Mouse (Mus musculus): ENCODE data around the gene Gpatch2. TPM values are rescaled to one million over a fixed set of nuclear protein-coding genes. Genes with fewer than 3 reads are reported as not detected.

Gpatch2 gene
- total RNA-seq, 2 experiments from 2014 or later: 14.2 to 20.7 TPM

- no peak for ATAC-seq (replicated peaks; ENCODE audit: low FRiP score, low TSS enrichment, poor library complexity, severe bottlenecking)
These were observed 25.0 kb downstream of the Gpatch2 start for GRCm38 (mm10) chr1:187240304-187240703.

GRCm38 (mm10) chr1:187241329-187241728 lies 26.0 kb downstream of the Gpatch2 start:
- no peak for ATAC-seq (replicated peaks; ENCODE audit: low FRiP score, low TSS enrichment, poor library complexity, severe bottlenecking)

GRCm38 (mm10) chr1:187244734-187245133 lies 29.4 kb downstream of the Gpatch2 start:
- ATAC-seq (replicated peaks; ENCODE audit: low FRiP score, low TSS enrichment, poor library complexity, severe bottlenecking): no peak

- peak; percentile 44; the same call in 1 of the 2 replicates for ATAC-seq (replicated peaks; ENCODE audit: low FRiP score, low TSS enrichment, poor library complexity, severe bottlenecking)
These were observed 35.5 kb downstream of the Gpatch2 start for GRCm38 (mm10) chr1:187250741-187251262.

- ATAC-seq (replicated peaks; ENCODE audit: low FRiP score, low TSS enrichment, poor library complexity, severe bottlenecking): no peak
These were observed 43.4 kb downstream of the Gpatch2 start for GRCm38 (mm10) chr1:187258756-187259155.

GRCm38 (mm10) chr1:187267601-187268000 lies 52.3 kb downstream of the Gpatch2 start:
- ATAC-seq (replicated peaks; ENCODE audit: low FRiP score, low TSS enrichment, poor library complexity, severe bottlenecking): no peak

GRCm38 (mm10) chr1:187270318-187271247 lies 55.3 kb downstream of the Gpatch2 start:
- 0 out of 2 replicates have a peak, but pooled peaks have one; percentile 23 for ATAC-seq (replicated peaks; ENCODE audit: low FRiP score, low TSS enrichment, poor library complexity, severe bottlenecking)

- no peak for ATAC-seq (replicated peaks; ENCODE audit: low FRiP score, low TSS enrichment, poor library complexity, severe bottlenecking)
These were observed 62.0 kb downstream of the Gpatch2 start for GRCm38 (mm10) chr1:187277324-187277723.

GRCm38 (mm10) chr1:187278472-187278871 lies 63.2 kb downstream of the Gpatch2 start:
- no peak for ATAC-seq (replicated peaks; ENCODE audit: low FRiP score, low TSS enrichment, poor library complexity, severe bottlenecking)

- no peak for ATAC-seq (replicated peaks; ENCODE audit: low FRiP score, low TSS enrichment, poor library complexity, severe bottlenecking)
These were observed 64.5 kb downstream of the Gpatch2 start for GRCm38 (mm10) chr1:187279776-187280175.

GRCm38 (mm10) chr1:187282321-187282720 lies 67.0 kb downstream of the Gpatch2 start:
- 0 out of 2 replicates have a peak, but pooled peaks have one; percentile 6 for ATAC-seq (replicated peaks; ENCODE audit: low FRiP score, low TSS enrichment, poor library complexity, severe bottlenecking)

- peak; percentile 97 for ATAC-seq (replicated peaks; ENCODE audit: low FRiP score, low TSS enrichment, poor library complexity, severe bottlenecking)
These were observed 67.5 kb downstream of the Gpatch2 start for GRCm38 (mm10) chr1:187282804-187283203.

GRCm38 (mm10) chr1:187285735-187286134 lies 70.4 kb downstream of the Gpatch2 start:
- no peak for ATAC-seq (replicated peaks; ENCODE audit: low FRiP score, low TSS enrichment, poor library complexity, severe bottlenecking)

- no peak for ATAC-seq (replicated peaks; ENCODE audit: low FRiP score, low TSS enrichment, poor library complexity, severe bottlenecking)
These were observed 71.1 kb downstream of the Gpatch2 start for GRCm38 (mm10) chr1:187286411-187286810.

- ATAC-seq (replicated peaks; ENCODE audit: low FRiP score, low TSS enrichment, poor library complexity, severe bottlenecking): no peak
These were observed 71.6 kb downstream of the Gpatch2 start for GRCm38 (mm10) chr1:187286924-187287323.

GRCm38 (mm10) chr1:187290186-187290585 lies 74.9 kb downstream of the Gpatch2 start:
- ATAC-seq (replicated peaks; ENCODE audit: low FRiP score, low TSS enrichment, poor library complexity, severe bottlenecking): no peak

GRCm38 (mm10) chr1:187291480-187292394 lies 76.4 kb downstream of the Gpatch2 start:
- no peak for ATAC-seq (replicated peaks; ENCODE audit: low FRiP score, low TSS enrichment, poor library complexity, severe bottlenecking)

GRCm38 (mm10) chr1:187292395-187292749 lies 77.1 kb downstream of the Gpatch2 start:
- no peak for ATAC-seq (replicated peaks; ENCODE audit: low FRiP score, low TSS enrichment, poor library complexity, severe bottlenecking)

GRCm38 (mm10) chr1:187293233-187293632 lies 77.9 kb downstream of the Gpatch2 start:
- peak; percentile 87 for ATAC-seq (replicated peaks; ENCODE audit: low FRiP score, low TSS enrichment, poor library complexity, severe bottlenecking)

GRCm38 (mm10) chr1:187294522-187294921 lies 79.2 kb downstream of the Gpatch2 start:
- ATAC-seq (replicated peaks; ENCODE audit: low FRiP score, low TSS enrichment, poor library complexity, severe bottlenecking): no peak
